8 mouse cellular contexts compared by ENCODE assay signal in the genomic region with DNA sequence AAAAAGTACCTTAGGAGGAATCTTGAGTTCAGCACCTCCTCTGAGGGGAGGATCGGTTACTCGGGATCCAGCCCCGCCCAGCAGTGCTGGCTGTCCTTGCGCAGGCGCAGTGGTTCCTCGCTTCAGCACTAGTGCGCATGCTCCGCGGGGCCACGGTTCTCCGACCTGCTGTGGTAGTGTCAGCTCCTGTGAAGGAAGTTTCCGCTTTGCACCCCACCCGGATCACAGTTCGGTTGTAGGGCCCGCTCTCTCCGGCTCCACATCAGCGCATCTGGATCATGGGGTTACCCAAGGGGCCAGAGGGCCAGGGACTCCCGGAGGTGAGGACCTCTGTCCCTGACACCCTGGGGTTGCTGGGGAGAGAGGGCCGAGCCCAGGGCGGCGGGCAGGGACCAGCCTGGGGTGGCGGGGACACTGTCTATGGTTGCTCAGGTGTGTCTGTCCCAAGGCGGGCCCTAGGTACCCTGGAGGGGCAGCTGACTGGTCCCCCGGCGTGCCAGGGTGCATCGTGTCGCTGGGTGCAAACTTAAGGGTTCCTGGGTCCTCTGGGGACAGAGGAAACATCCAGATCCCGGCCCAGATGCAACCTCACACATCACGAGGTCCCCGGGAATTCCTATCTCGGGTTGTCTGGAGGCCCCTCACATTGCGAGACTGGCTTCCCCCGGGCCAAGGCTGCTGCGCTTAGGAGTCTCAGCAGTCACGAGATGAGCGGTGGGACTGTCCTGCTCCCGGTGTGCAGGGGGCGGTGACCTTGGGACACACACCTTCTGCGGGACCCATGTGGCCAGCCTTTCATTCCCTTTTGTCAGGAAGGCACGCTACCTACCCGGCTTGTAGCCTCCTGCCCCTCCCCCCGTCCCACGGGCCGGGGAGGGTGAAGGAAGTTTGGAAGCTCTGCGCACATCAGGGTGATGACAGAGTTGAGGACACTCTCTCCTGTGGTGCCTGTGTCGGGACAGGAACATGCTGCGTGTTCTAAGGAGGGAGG. TPM values are rescaled to one million over a fixed set of nuclear protein-coding genes. Genes with fewer than 3 reads are reported as not detected.
DNase-seq lines count a peak whose midpoint lies in the region; ATAC-seq lines count a peak whose summit lies in the region.

A gene (plus strand): TSS at position 112 of the 991 bp plus-strand sequence.

- peak; percentile 79 for ATAC-seq in megakaryocyte progenitor cell, adult 5-6 weeks (replicated peaks; ENCODE audit: poor library complexity)

- DNase-seq in adipocyte (ENCODE audit: low spot score) = peak; percentile 97
- DNase-seq in embryo, embryonic 10 days (ENCODE audit: low spot score) = peak; percentile 99
- peak; percentile 100 for DNase-seq in gastrocnemius, postnatal 10 days
- DNase-seq in induced T-regulatory cell, adult 2 months (ENCODE audit: low read depth) = peak; percentile 98
- peak; percentile 85 to 99 for DNase-seq in left cerebral cortex, adult 9 months (ENCODE audit: low spot score in 2 of 2)
- peak; percentile 99 for DNase-seq in right cerebral cortex, postnatal 14 days
- DNase-seq in urinary bladder, postnatal 36 days (ENCODE audit: low spot score in 2 of 2) = peak; percentile 99 to 100

RNA-seq across cellular contexts. Expression of the gene that starts here (rescaled TPM):
- total RNA-seq in gastrocnemius, postnatal 10 days (2021) = 10 to 100 TPM; 11.9 to 15.4 TPM
- total RNA-seq in megakaryocyte progenitor cell, adult 5-6 weeks (2015) = 13.3 and 17.0 TPM in 2 replicates
- 26.3 and 31.4 TPM in 2 replicates for total RNA-seq in megakaryocyte progenitor cell, adult 5-6 weeks (2017)

Comparison
In these comparisons a context has a peak if more than half of its experiments do, and no peak if none do; other contexts are left out.
1. Peak in every context shown above with its lines: DNase-seq and ATAC-seq.